Mouse (Mus musculus) CH12.LX (cell line): ENCODE data around the gene Cdh13.

ENCODE experiments used
- CTCF ChIP-seq, 2 experiments: IDR thresholded peaks in 1 of 2; conservative IDR thresholded peaks in 1 of 2; 2 replicates each; pipeline ENCODE4 v1.5.1; 2011 to 2012; ENCODE audit warnings: low read depth in 2 of 2, low read length in 2 of 2, improper control_type of control experiment in 1 of 2, inconsistent platforms in 1 of 2, mild to moderate bottlenecking in 1 of 2, moderate library complexity in 1 of 2
- ELF1 ChIP-seq: IDR thresholded peaks from 2 replicates; pipeline ENCODE4 v1.6.1; 2014; ENCODE audit warnings: low read depth, mild to moderate bottlenecking, inconsistent platforms, low read length, improper control_type of control experiment
- EP300 ChIP-seq: IDR thresholded peaks from 2 replicates; pipeline ENCODE4 v1.6.1; 2011; ENCODE audit warnings: low read length, improper control_type of control experiment
- GABPA ChIP-seq: IDR thresholded peaks from 2 replicates; pipeline ENCODE4 v1.6.1; 2012; ENCODE audit warnings: low read depth, low read length, improper control_type of control experiment, inconsistent platforms; ENCODE audit not compliant: insufficient replicate concordance
- MAX ChIP-seq: IDR thresholded peaks from 2 replicates; pipeline ENCODE4 v1.6.1; 2011; ENCODE audit warnings: low read length, improper control_type of control experiment
- POLR2A ChIP-seq: IDR thresholded peaks from 2 replicates; pipeline ENCODE4 v1.6.1; 2011; ENCODE audit warnings: low read depth, mild to moderate bottlenecking, improper control_type of control experiment, low read length

- TF ChIP-seq EP300 (no peak), MAX (no peak), ELF1 (no peak), POLR2A (no peak), GABPA (no peak), CTCF (conservative IDR thresholded peaks at IDR 0.05 in 1 of 2, IDR thresholded peaks at IDR 0.05 in 1 of 2; ENCODE audit: low read depth in 2 of 2, low read length in 2 of 2) (no peak)
Observed at GRCm38 (mm10) chr8:119018675-119019074, 735.1 kb downstream of the Cdh13 start.
